Mouse (Mus musculus) cortical plate, adult 2 months (tissue): ENCODE measurements at regions not wholly inside any gene's neighbourhood (a gene's known extent, or its start where the extent isn't known, plus 50 kb on each side); places are given as distances from the start of the nearest gene placed in this dataset.

Experiments
- CTCF ChIP-seq: fragments of 200-500 bp; IDR thresholded peaks from 2 replicates; pipeline ENCODE4 v1.5.1; 2011; ENCODE audit warnings: mild to moderate bottlenecking, control low read depth, low read length; ENCODE audit not compliant: insufficient read depth; ENCODE audit errors: extremely low read depth
- POLR2A ChIP-seq: fragments of 200-500 bp; IDR thresholded peaks from 2 replicates; pipeline ENCODE4 v1.6.1; 2011; ENCODE audit warnings: mild to moderate bottlenecking, low read length, control low read depth; ENCODE audit not compliant: insufficient read depth; ENCODE audit errors: extremely low read depth

DNA sequence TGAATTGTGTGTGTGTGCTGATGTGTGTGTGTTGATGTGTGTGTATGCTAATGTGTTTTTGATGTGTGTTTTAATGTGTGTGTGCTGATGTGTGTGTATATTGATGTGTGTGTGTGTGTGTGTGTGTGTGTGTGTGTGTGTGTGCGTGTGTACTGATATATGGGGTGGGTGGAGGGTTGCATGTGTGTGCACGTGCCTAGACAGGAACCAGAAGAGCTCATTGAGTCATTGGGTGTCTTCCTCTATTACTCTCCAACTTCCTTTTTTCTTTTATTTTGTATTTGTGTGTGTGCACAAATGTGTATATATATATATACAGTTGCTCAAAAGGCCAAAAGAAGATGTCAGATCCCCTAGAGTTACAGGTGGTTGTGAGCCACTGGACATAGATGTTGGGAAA, 73.4 kb upstream of the Gm12830 start:
- TF ChIP-seq POLR2A (no peak), CTCF (no peak)
